Mouse (Mus musculus) ES-Bruce4 (cell line): ENCODE results near the gene Spata13.

Experiments
- CTCF ChIP-seq: IDR thresholded peaks from one replicate; pipeline ENCODE4 v1.8.1; 2011; ENCODE audit warnings: low read depth, low read length
- EP300 ChIP-seq: IDR thresholded peaks from 2 replicates; pipeline ENCODE4 v1.6.1; 2011; ENCODE audit warnings: low read depth, low read length; ENCODE audit not compliant: insufficient read depth
- POLR2A ChIP-seq: IDR thresholded peaks from one replicate; pipeline ENCODE4 v1.8.1; 2011; ENCODE audit warnings: low read length; ENCODE audit not compliant: insufficient read depth

DNA sequence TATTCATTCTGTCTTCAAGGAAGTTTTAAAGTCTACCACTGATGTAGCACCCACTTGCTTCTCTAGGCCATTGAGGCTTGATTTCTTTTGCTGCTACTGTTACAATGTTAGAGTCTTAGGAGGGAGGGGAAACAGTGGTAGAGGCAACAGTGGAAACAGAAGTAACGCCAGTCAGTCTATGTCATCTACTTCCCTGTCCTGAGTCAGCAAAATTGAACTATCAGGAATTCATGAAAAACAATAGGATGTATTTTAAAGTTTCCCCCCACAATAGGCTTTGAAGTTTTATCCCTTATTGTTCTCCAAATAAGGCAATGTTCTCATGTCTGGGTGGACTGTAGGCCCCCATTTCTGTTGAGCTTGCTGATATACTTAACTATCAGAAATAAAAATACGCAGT lies 44.8 kb upstream of the Spata13 start:
- TF ChIP-seq EP300: no peak
- no peak for TF ChIP-seq POLR2A
- no peak for TF ChIP-seq CTCF
